Mouse (Mus musculus) brain, adult 10 weeks (tissue): Measurements from ENCODE around the gene Zfp1. TPM values are rescaled to one million over a fixed set of nuclear protein-coding genes. Genes with fewer than 3 reads are reported as not detected.

ENCODE experiments used
- polyA plus RNA-seq: library from polyadenylated mRNA; stranded (reverse); fragments of 350-450 nt; fragmentation: Illumina TruSeq; extraction: RNeasy Lipid Tissue Mini Kit (QIAGEN cat#74804); gene quantifications from one replicate; pipeline ENCODE4 v1.2.3, GENCODE M21; 2015; ENCODE audit warnings: low read depth, low replicate concordance

The Zfp1 gene
- 22.3 TPM for polyA plus RNA-seq

GRCm38 (mm10) chr8:111643264-111644141 is at the start of gene Zfp1:
TSS of gene Zfp1 (plus strand) at chr8:111643401.

GRCm38 (mm10) chr8:111630105-111630521 is 13.1 kb upstream of the Zfp1 start, which contains the start of gene Ldhd:
TSS of gene Ldhd (minus strand) at chr8:111630374.

GRCm38 (mm10) chr8:111690960-111691445 is 47.8 kb downstream of the Zfp1 start, which contains the start of gene Ctrb1:
TSS of gene Ctrb1 (minus strand) at chr8:111691010.

Other genes starting within 250 kb of the Zfp1 start
- 44.5 TPM for gene Fa2h, start 249.6 kb upstream of the Zfp1 start, polyA plus RNA-seq
- gene Wdr59, start 121.3 kb upstream of the Zfp1 start, polyA plus RNA-seq = 16.3 TPM
- gene Znrf1, start 107.3 kb upstream of the Zfp1 start, polyA plus RNA-seq = 111 TPM
- gene Ldhd, start 13.0 kb upstream of the Zfp1 start, polyA plus RNA-seq = 16.4 TPM
- not detected for gene Ctrb1, start 47.6 kb downstream of the Zfp1 start, polyA plus RNA-seq
- 35.4 TPM for gene Bcar1, start 100.4 kb downstream of the Zfp1 start, polyA plus RNA-seq
- gene Cfdp1, start 210.9 kb downstream of the Zfp1 start, polyA plus RNA-seq = 146 TPM
- gene Tmem170, start 233.3 kb downstream of the Zfp1 start, polyA plus RNA-seq = 3.3 TPM